Mouse (Mus musculus) thymus, adult 2 months (tissue): ENCODE measurements around the gene Cyb561a3.

Experiments
- CTCF ChIP-seq: fragments of 200-500 bp; IDR thresholded peaks from 2 replicates; pipeline ENCODE4 v1.5.1; 2012; ENCODE audit warnings: mild to moderate bottlenecking, control low read depth, low read length, moderate library complexity, borderline replicate concordance; ENCODE audit not compliant: control insufficient read depth, poor library complexity, insufficient read depth; ENCODE audit errors: extremely low read depth
- POLR2A ChIP-seq: fragments of 200-500 bp; IDR thresholded peaks from 2 replicates; pipeline ENCODE4 v1.6.1; 2012; ENCODE audit warnings: mild to moderate bottlenecking, low read length, control low read depth, moderate library complexity; ENCODE audit not compliant: control insufficient read depth, poor library complexity, insufficient read depth; ENCODE audit errors: extremely low read depth

GRCm38 (mm10) chr19:10561558-10562314 is 15.2 kb upstream of the Cyb561a3 start:
- TF ChIP-seq CTCF (no peak), POLR2A (no peak)
